Mouse (Mus musculus) midbrain, embryonic 10.5 days (tissue): Measurements from ENCODE around the gene Lnpk. TPM values are rescaled to one million over a fixed set of nuclear protein-coding genes. Genes with fewer than 3 reads are reported as not detected.

Experiments
- polyA plus RNA-seq: library from polyadenylated mRNA; unstranded; fragments of >200 nt; fragmentation: Nextera tagmentation; extraction: Ambion mirVana; gene quantifications from 2 replicates; pipeline ENCODE4 v1.2.1, GENCODE M21; 2016

Gene Lnpk
- polyA plus RNA-seq, 1 experiment from 2014 or later: 40.4 TPM

Other genes starting within 250 kb of the Lnpk start
- 0.17 and 0.50 TPM in 2 replicates for gene Evx2, start 80.1 kb upstream of the Lnpk start, polyA plus RNA-seq
- gene Hoxd13, start 88.9 kb upstream of the Lnpk start, polyA plus RNA-seq: 0.05 TPM in 1 of 2 replicates, not detected in the other
- gene Hoxd12, start 95.6 kb upstream of the Lnpk start, polyA plus RNA-seq: not detected in 2 replicates
- not detected in 2 replicates for gene Hoxd11, start 100.1 kb upstream of the Lnpk start, polyA plus RNA-seq
- gene Hoxd10, start 112.5 kb upstream of the Lnpk start, polyA plus RNA-seq: not detected in 2 replicates
- gene Hoxd9, start 118.3 kb upstream of the Lnpk start, polyA plus RNA-seq: not detected in 2 replicates
- not detected in 2 replicates for gene Hoxd8, start 125.2 kb upstream of the Lnpk start, polyA plus RNA-seq
- 0.06 TPM in 1 of 2 replicates, not detected in the other for gene Hoxd3, start 132.5 kb upstream of the Lnpk start, polyA plus RNA-seq
- gene Hoxd4, start 132.5 kb upstream of the Lnpk start, polyA plus RNA-seq: not detected in 2 replicates
- gene Gm28230, start 147.3 kb upstream of the Lnpk start, polyA plus RNA-seq: not detected in 2 replicates
- gene Hoxd1, start 183.5 kb upstream of the Lnpk start, polyA plus RNA-seq: not detected in 2 replicates
- 106 and 107 TPM in 2 replicates for gene Mtx2, start 246.4 kb upstream of the Lnpk start, polyA plus RNA-seq